8 mouse cellular contexts compared by ENCODE assay signal in genomic region chr9:85328259-85328658, GRCm38 (mm10). TPM values are rescaled to one million over a fixed set of nuclear protein-coding genes. Genes with fewer than 3 reads are reported as not detected.
DNase-seq lines count a peak whose midpoint lies in the region.

No protein-coding gene starts in this region.

- no peaks in the 10 kb centered on the region for H3K9me3 ChIP-seq in megakaryocyte, embryonic 14.5 days

- H3K4me1 ChIP-seq in megakaryocyte, embryonic 14.5 days, result peaks cover 37% of the 10 kb centered on the region

- peak; percentile 89 for DNase-seq in ZHBTc4 (ENCODE audit: low read depth, low spot score)
- peak; percentile 92 for DNase-seq in embryo, embryonic 10 days (ENCODE audit: low spot score)
- peak; percentile 92 for DNase-seq in gastrocnemius, postnatal 10 days
- peak; percentile 90 for DNase-seq in induced T-regulatory cell, adult 2 months (ENCODE audit: low read depth)
- DNase-seq in left cerebral cortex, adult 9 months (ENCODE audit: low spot score in 2 of 2), result peak; percentile 46 to 86
- peak; percentile 84 to 89 for DNase-seq in right cerebral cortex, postnatal 10 days (ENCODE audit: low spot score in 2 of 2)
- DNase-seq in urinary bladder, postnatal 25 days (ENCODE audit: low spot score), result peak; percentile 92

- peak overlapping the region; percentile 91 for H3K4me3 ChIP-seq in megakaryocyte, embryonic 14.5 days (replicated peaks)

- H3K27me3 ChIP-seq in megakaryocyte, embryonic 14.5 days (replicated peaks), result peaks cover 5% of the 10 kb centered on the region

- H3K36me3 ChIP-seq in megakaryocyte, embryonic 14.5 days (replicated peaks; ENCODE audit: low read length), result peaks cover 16% of the 10 kb centered on the region

RNA-seq across cellular contexts. Expression of gene Tent5a, which starts 1.1 kb away (rescaled TPM):
- 10 to 100 TPM in 1 of 2 experiments, 1 to 10 TPM in 1; 9.1 to 14.9 TPM for total RNA-seq in gastrocnemius, postnatal 10 days (2021)
- polyA plus RNA-seq in megakaryocyte, embryonic 14.5 days (2012; ENCODE audit: insufficient read depth, low replicate concordance), result 2.1 TPM in 1 of 2 replicates, not detected in the other

RNA-seq across cellular contexts. Expression of gene Gm11114, which starts 15.7 kb away (rescaled TPM):
- not detected for total RNA-seq in gastrocnemius, postnatal 10 days (2021)
- not detected in 2 replicates for polyA plus RNA-seq in megakaryocyte, embryonic 14.5 days (2012; ENCODE audit: insufficient read depth, low replicate concordance)

Comparison
In these comparisons a context has a peak if more than half of its experiments do, and no peak if none do; other contexts are left out.
1. Peak in every context shown above with its lines: DNase-seq and H3K4me3 ChIP-seq.